Mouse (Mus musculus) neural tube, embryonic 15.5 days (tissue): ENCODE measurements around the gene Eya4. TPM values are rescaled to one million over a fixed set of nuclear protein-coding genes. Genes with fewer than 3 reads are reported as not detected.

Experiments
- ATAC-seq: fragments of 200-750 bp; cut with Nextera tagmentation; 2 replicates; pipeline ENCODE4 v1.8.0; 2017; ENCODE audit warnings: mild to moderate bottlenecking, moderate TSS enrichment, moderate library complexity; ENCODE audit not compliant: low FRiP score
- H3K27ac ChIP-seq: fragments of 300-500 bp; sonication (generic); replicated peaks from 2 replicates; pipeline ENCODE4 v1.5.1; 2015; ENCODE audit warnings: mild to moderate bottlenecking, inconsistent platforms
- H3K27me3 ChIP-seq: fragments of 300-500 bp; sonication (generic); replicated peaks from 2 replicates; pipeline ENCODE4 v1.6.1; 2015; ENCODE audit warnings: inconsistent platforms
- H3K36me3 ChIP-seq: fragments of 300-500 bp; sonication (generic); 2 replicates; pipeline ENCODE4 v1.6.1; 2015; ENCODE audit warnings: inconsistent platforms
- H3K4me1 ChIP-seq: fragments of 300-500 bp; sonication (generic); 2 replicates; pipeline ENCODE4 v1.6.1; 2015; ENCODE audit warnings: inconsistent platforms
- H3K4me2 ChIP-seq: fragments of 300-500 bp; sonication (generic); 2 replicates; pipeline ENCODE4 v1.6.1; 2015; ENCODE audit warnings: inconsistent platforms, mild to moderate bottlenecking, moderate library complexity
- H3K4me3 ChIP-seq: fragments of 300-500 bp; sonication (generic); replicated peaks from 2 replicates; pipeline ENCODE4 v1.5.1; 2015; ENCODE audit warnings: mild to moderate bottlenecking, inconsistent platforms
- H3K9ac ChIP-seq: fragments of 300-500 bp; sonication (generic); replicated peaks from 2 replicates; pipeline ENCODE4 v1.6.1; 2015; ENCODE audit warnings: mild to moderate bottlenecking, inconsistent platforms
- H3K9me3 ChIP-seq: fragments of 300-500 bp; sonication (generic); replicated peaks from 2 replicates; pipeline ENCODE4 v1.6.1; 2016; ENCODE audit warnings: inconsistent platforms
- WGBS: fragments of 180-500 bp; shearing (Covaris S2); methylation state at CpG from one replicate; pipeline ENCODE4 v1.1.7; 2015; ENCODE audit warnings: mixed read lengths; 5-methylcytosine and 5-hydroxymethylcytosine counted together
- polyA plus RNA-seq: library from polyadenylated mRNA; unstranded; fragments of >200 nt; fragmentation: Nextera tagmentation; extraction: Ambion mirVana; gene quantifications from 2 replicates; pipeline ENCODE4 v1.2.1, GENCODE M21; 2015

Eya4 gene
- polyA plus RNA-seq, 1 experiment from 2014 or later = 0.77 TPM

DNA sequence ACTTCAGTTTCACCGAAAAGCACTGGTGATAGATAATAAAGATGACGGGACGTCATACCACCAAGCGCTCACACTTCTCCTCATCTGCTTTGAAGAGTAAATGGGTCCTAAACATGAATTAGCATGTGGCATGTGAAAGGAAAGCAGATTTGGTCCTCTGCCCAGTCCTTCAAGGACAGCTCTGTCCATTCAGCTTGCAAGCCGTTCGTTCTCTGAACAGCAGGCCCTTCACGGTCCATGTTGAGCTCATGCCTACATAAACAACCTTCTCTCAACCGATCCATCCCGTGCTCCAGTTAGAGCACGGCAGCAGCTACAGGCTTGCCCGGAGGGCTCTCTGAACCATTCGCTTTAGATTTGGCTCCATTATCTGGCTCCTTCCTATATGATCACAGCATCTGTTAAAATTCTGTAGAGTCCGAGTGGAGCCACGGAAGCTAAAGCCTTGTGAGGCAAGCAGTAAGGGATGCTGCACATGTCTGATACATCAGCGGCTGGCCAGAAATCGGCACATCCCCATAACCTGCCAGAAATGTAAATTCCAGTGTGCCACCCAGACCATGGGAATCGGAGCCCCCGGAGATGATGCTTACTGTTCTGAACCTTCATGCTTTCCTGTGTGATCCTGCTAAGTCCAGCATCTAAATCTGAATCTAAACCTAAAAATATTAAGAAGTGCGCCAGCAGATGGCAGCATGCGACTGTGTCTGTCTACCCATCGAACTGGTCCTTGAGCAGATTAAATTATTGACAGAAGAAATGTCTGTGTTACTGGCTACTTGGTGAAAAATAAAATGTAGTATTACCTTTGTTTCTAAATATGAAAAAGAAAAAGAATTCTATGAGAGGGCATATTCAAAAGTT is 264.0 kb downstream of the Eya4 start:
- ATAC-seq = peak; percentile 70; the same call in 1 of the 2 replicates
- WGBS = 70% methylated on average over 21 of the region's 21 CpGs
- Histone ChIP-seq H3K27ac (no peak overlapping the region), H3K9me3 (no peaks in the 10 kb centered on the region), H3K4me2 (peak overlapping the region; percentile 13; the same call in 1 of the 2 replicates), H3K27me3 (no peaks in the 10 kb centered on the region), H3K4me1 (no peaks in the 10 kb centered on the region), H3K36me3 (no peaks in the 10 kb centered on the region), H3K4me3 (no peak overlapping the region), H3K9ac (no peak overlapping the region)

DNA sequence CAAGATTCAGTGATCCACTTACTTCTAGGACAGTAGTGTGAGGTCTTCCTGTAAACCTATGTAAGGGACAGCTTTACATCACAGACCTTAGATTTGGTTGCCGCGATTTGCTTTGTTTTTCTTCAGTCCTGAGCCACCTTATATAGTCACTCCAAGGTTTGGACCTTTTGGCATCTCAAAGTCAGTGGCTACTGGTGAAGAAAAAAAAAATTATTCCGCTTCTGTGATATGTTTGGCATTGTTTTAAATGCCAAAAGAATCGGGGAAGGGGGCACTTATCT is 269.1 kb downstream of the Eya4 start:
- WGBS = 33% methylated on average over 4 of the region's 4 CpGs
- Histone ChIP-seq H3K4me2 (no peak overlapping the region), H3K27me3 (no peaks in the 10 kb centered on the region), H3K9ac (no peak overlapping the region), H3K36me3 (no peaks in the 10 kb centered on the region), H3K27ac (no peak overlapping the region), H3K4me3 (no peak overlapping the region), H3K4me1 (peaks cover 8% of the 10 kb centered on the region; the same call in 1 of the 2 replicates), H3K9me3 (no peaks in the 10 kb centered on the region)
- ATAC-seq = 0 out of 2 replicates have a peak, but pooled peaks have one; percentile 3

DNA sequence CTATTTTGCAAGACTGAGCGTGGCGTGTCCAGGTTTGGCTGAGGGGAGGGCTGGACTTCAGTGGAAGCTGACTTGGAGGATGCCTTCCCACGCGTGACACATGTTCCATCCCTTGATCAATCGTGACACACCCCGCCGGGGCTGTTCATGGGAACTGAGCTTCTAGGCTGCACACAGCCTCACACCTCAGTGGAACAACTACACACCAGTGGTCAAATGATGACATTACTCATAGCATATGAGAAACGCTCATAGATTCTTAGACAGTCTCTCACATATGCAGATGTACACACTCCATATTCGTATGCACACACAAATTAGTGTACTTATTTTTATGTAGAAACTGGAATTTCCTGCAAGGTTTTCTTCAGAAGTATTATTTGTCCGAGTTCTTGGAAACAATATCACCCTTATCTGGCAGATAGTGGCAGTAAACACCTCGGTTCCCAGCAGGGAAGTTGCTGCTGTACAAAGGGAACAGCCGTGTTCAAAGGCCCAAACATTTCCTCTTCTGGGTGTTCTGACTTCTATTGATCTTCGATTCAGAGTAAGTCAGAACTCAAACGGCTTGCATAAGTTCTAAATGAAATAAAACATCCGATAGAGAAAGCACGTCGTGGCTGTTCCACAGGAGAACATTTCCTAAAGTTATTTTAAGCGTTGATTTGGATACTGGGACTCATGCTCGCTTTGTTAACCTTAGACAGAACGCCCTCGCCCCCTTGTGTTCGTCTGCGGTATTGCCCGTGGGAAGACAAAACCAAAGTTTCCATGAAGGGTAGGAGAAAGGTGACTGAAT is 269.6 kb downstream of the Eya4 start:
- H3K27me3 ChIP-seq = no peaks in the 10 kb centered on the region
- H3K36me3 ChIP-seq = no peaks in the 10 kb centered on the region
- ATAC-seq = peak; percentile 84
- H3K9ac ChIP-seq = no peak overlapping the region
- no peaks in the 10 kb centered on the region for H3K9me3 ChIP-seq
- WGBS = 34% methylated on average over 24 of the region's 24 CpGs
- H3K27ac ChIP-seq = no peak overlapping the region
- H3K4me1 ChIP-seq = peaks cover 8% of the 10 kb centered on the region; the same call in 1 of the 2 replicates
- H3K4me2 ChIP-seq = peak overlapping the region; percentile 42
- H3K4me3 ChIP-seq = no peak overlapping the region

DNA sequence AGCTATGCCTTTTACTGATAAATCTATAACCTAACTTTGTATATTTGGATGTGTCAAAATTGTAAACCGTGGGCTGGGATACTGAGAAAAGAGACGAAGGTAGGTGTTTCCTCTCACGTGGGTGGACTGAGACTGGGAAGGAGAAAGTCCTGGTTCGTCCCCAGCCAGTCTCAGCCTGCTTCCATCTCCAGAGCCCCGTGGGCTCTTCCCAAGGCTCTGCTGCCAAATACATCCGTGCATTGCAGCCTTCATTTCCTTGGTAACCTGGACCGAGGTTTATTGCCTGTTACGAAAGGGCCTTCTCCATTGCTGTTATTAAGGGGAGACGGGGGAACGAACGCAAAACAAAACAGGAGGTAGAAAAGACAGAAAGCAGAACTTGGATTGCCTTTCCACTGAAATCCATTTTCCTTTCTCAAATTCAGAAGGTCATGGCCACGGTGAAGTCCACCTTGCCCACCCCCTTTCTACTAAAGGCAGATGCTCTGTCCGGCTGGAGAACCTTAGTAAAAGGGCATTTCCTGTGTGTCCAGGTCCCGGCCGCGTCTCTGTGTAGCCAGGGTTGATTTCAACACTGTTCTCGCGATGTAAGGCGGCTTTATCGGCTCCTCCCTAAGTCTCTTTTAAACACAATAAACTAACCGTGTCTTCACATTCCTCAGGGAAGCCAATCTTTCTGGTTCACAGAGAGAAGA is 273.7 kb downstream of the Eya4 start:
- Histone ChIP-seq H3K36me3 (no peaks in the 10 kb centered on the region), H3K4me2 (peak overlapping the region; percentile 53), H3K4me3 (peak overlapping the region; percentile 24), H3K27ac (no peak overlapping the region), H3K9ac (0 out of 2 replicates have a peak overlapping the region, but pooled peaks have one; percentile 20), H3K9me3 (no peaks in the 10 kb centered on the region), H3K27me3 (no peaks in the 10 kb centered on the region), H3K4me1 (peaks cover 8% of the 10 kb centered on the region; the same call in 1 of the 2 replicates)
- ATAC-seq = peak; percentile 35; the same call in 1 of the 2 replicates
- 32% methylated on average over 21 of the region's 21 CpGs for WGBS

DNA sequence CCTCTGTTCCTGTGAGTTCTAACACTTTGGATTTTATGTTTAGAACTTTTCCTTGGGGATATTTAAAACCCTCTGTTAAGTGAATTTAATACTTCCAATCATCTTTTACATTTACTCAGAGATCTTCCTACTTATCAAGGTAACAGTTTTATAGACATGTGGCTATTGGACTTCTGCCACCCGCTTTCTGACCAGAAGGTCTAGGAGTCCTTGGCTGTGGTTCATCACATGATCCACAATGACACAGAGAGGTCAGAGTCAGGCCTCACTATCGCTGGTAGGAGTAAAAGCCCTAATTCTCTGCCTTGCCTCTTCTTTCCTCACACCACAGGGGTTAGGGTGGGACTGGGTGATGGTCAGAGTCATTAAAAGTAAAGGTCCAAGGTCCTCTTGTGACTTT is 277.2 kb downstream of the Eya4 start:
- no peak overlapping the region for H3K27ac ChIP-seq
- no peaks in the 10 kb centered on the region for H3K9me3 ChIP-seq
- H3K36me3 ChIP-seq = no peaks in the 10 kb centered on the region
- no peak for ATAC-seq
- H3K4me3 ChIP-seq = no peak overlapping the region
- no peak overlapping the region for H3K9ac ChIP-seq
- H3K4me1 ChIP-seq = 0 out of 2 replicates have a peak, but pooled peaks cover 5% of the 10 kb centered on the region
- 69% methylated on average over 2 of the region's 2 CpGs for WGBS
- H3K27me3 ChIP-seq = no peaks in the 10 kb centered on the region
- no peak overlapping the region for H3K4me2 ChIP-seq

DNA sequence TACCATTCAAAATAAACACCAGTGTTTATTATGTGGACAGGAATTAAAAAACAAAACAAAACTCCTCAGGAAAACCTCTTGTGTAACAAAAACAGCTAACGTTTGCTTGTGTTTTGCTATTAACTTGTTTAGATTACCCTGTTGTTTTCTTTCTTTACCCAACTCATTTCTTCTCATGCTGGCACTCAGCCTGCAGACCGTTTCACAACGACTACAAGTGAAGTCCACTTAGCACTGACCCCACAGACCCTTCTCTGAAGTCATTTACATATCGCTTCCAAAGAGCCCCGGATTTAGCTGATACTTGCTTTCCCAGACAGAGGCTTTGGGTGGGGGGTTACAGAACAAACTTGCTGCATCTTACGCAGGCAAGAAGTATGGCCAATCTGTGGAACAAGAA is 286.9 kb downstream of the Eya4 start:
- Histone ChIP-seq H3K4me2 (no peak overlapping the region), H3K9me3 (no peaks in the 10 kb centered on the region), H3K9ac (no peak overlapping the region), H3K4me3 (no peak overlapping the region), H3K27me3 (no peaks in the 10 kb centered on the region), H3K36me3 (no peaks in the 10 kb centered on the region), H3K4me1 (no peaks in the 10 kb centered on the region), H3K27ac (no peak overlapping the region)
- no peak for ATAC-seq
- 63% methylated on average over 6 of the region's 6 CpGs for WGBS

DNA sequence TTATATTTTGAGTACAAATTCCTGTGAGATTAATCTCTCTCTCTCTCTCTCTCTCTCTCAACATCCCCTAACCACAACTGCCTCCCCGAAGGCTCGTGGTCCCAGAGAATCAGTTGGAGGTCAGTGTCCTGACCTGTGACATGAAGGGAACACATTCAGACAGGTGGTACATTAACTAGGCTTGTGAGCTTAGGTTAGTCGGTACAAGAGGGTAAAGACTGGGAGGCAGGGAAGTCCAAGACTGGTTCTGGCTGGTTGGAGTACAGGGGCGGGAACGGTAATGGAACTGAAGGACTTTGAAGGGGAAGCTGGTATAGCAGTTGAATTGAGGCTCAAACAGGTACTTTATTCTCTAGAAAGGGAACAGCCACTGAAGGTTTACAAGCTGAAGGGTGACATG is 287.9 kb downstream of the Eya4 start:
- Histone ChIP-seq H3K4me1 (no peaks in the 10 kb centered on the region), H3K4me3 (no peak overlapping the region), H3K4me2 (no peak overlapping the region), H3K9me3 (no peaks in the 10 kb centered on the region), H3K9ac (no peak overlapping the region), H3K36me3 (no peaks in the 10 kb centered on the region), H3K27me3 (no peaks in the 10 kb centered on the region), H3K27ac (no peak overlapping the region)
- no peak for ATAC-seq
- WGBS = 87% methylated on average over 5 of the region's 5 CpGs

DNA sequence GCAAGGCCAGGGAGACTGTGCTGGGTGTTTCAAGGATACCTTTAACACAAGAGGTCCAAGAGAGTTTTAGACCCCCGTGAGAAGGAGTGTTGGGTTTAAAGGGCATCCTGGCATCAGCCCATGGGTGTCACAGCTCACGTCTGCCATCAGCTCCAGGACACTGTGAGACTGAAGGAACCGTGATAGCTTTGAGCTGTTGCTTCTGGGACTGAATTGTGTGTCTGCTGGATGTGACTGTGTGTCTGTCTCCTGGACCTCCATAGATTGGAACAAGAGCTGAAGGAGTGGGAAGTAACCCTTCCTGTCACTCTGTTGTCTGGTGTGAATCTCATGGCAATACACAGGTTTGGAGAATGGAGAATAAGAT is 289.9 kb downstream of the Eya4 start:
- ATAC-seq = no peak
- H3K27me3 ChIP-seq = no peaks in the 10 kb centered on the region

DNA sequence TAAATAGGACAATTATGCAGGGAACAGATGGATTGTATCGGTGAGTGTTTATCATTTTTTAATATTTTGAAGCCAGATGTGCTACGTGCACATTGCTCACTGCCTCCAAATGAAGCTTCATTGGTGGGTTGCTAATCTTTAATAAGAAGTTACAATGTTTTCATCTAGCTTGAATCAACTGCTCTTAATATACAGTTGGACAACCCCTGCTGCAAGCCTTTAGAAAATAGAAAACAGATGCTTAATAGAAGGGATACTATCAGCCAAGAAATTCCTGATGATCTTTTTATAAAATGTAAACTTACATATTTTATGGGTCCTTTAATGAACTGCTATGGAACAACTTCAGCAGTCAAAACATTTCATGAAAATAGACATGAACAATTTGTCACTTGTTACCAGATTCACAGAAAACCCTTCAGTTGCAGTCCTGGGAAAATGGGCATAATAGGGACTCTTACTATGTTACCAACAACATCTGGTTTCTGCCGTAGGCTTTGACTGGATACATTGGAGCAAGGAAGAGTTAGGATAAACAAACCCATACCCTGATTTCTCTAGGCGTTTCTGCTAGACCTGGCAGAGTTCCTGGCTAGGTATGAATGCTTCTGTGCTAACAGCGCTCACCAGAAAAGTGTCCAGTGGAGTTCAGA is 290.4 kb downstream of the Eya4 start:
- H3K27ac ChIP-seq = no peak overlapping the region
- H3K4me2 ChIP-seq = no peak overlapping the region
- WGBS = 86% methylated on average over 5 of the region's 5 CpGs
- no peak for ATAC-seq
- no peaks in the 10 kb centered on the region for H3K27me3 ChIP-seq
- no peak overlapping the region for H3K9ac ChIP-seq
- H3K4me3 ChIP-seq = no peak overlapping the region
- no peaks in the 10 kb centered on the region for H3K9me3 ChIP-seq
- H3K36me3 ChIP-seq = no peaks in the 10 kb centered on the region
- H3K4me1 ChIP-seq = no peaks in the 10 kb centered on the region

More for the DNA sequence above, 289.9 kb downstream of the Eya4 start:
- WGBS = 84% methylated on average over 3 of the region's 3 CpGs
- Histone ChIP-seq H3K9me3 (no peaks in the 10 kb centered on the region), H3K36me3 (no peaks in the 10 kb centered on the region), H3K27ac (no peak overlapping the region), H3K9ac (no peak overlapping the region), H3K4me1 (no peaks in the 10 kb centered on the region), H3K4me3 (no peak overlapping the region), H3K4me2 (no peak overlapping the region)

DNA sequence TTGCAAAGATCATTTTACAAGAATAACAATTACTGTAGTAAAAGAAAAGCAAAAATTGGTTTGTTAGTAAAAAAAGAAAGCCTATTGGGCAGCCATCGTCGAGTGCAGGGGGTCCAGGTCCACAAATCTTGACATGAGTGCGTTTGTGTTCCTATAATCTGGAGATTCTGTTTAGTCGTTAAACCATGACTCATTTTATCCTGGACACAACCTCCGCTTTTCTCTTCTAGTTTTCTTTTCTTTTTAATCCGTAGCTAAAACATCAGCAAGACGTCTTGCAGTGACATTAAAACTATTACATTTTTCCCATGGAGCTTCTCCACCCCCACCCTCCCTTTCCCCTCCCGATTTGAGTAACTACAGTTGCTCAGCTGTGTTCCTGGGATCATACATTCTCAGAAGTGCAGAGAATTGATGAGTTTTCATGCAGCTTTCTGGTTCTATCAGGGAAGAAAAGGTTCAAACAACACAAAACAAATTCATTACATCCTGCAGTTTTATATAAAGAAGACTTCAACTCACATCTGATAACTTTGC is 297.1 kb downstream of the Eya4 start:
- Histone ChIP-seq H3K9ac (no peak overlapping the region), H3K9me3 (no peaks in the 10 kb centered on the region), H3K27ac (no peak overlapping the region), H3K36me3 (no peaks in the 10 kb centered on the region), H3K27me3 (no peaks in the 10 kb centered on the region), H3K4me1 (no peaks in the 10 kb centered on the region), H3K4me3 (no peak overlapping the region), H3K4me2 (no peak overlapping the region)
- no peak for ATAC-seq
- 82% methylated on average over 8 of the region's 8 CpGs for WGBS
